Mouse (Mus musculus) spleen, adult 18-20 months (tissue): ENCODE results near the gene Gm2075.
"Not testable (repeated sequence)": the region's sequence is repeated elsewhere in the genome, so short reads cannot be mapped to it uniquely, and the experiment has no call there.

ENCODE experiments used
- DNase-seq, 2 experiments: peaks; one replicate each; pipeline ENCODE4 v3.0.0; 2022; ENCODE audit warnings: mixed read lengths in 2 of 2

Gene Gm2075

GRCm38 (mm10) chr12:88011548-88011947, at the start of gene Gm2075:
Gene Gm2075 (plus strand): TSS chr12:88011848.
- not testable (repeated sequence) for DNase-seq

GRCm38 (mm10) chr12:87984000-87984399, 27.6 kb upstream of the Gm2075 start:
- DNase-seq = not testable (repeated sequence)

GRCm38 (mm10) chr12:88004118-88004517, 7.5 kb upstream of the Gm2075 start:
- not testable (repeated sequence) for DNase-seq

- not testable (repeated sequence) for DNase-seq
Measured at GRCm38 (mm10) chr12:88018671-88019070, 7.0 kb downstream of the Gm2075 start, which contains the start of gene Gm6803. Gene Gm6803 (minus strand): TSS chr12:88018771.

- not testable (repeated sequence) for DNase-seq
Measured at GRCm38 (mm10) chr12:88026704-88027103, 15.1 kb downstream of the Gm2075 start, which contains the start of gene Gm2056. Gene Gm2056 (plus strand): TSS chr12:88027004.

- DNase-seq = not testable (repeated sequence)
Measured at GRCm38 (mm10) chr12:88032250-88032649, 20.6 kb downstream of the Gm2075 start.

- DNase-seq = not testable (repeated sequence)
Measured at GRCm38 (mm10) chr12:88039062-88039461, 27.4 kb downstream of the Gm2075 start.

GRCm38 (mm10) chr12:88039703-88040102, 28.1 kb downstream of the Gm2075 start:
- DNase-seq = not testable (repeated sequence)

- not testable (repeated sequence) for DNase-seq
Measured at GRCm38 (mm10) chr12:88045226-88045625, 33.6 kb downstream of the Gm2075 start.
